In genomic region chr19:36001512-36001911, GRCm38 (mm10) we compare ENCODE assay signal across 12 mouse cellular contexts. TPM values are rescaled to one million over a fixed set of nuclear protein-coding genes. Genes with fewer than 3 reads are reported as not detected.
A peak's percentile ranks its signal among the peaks of the same experiment; 100 is the strongest.
DNase-seq lines count a peak whose midpoint lies in the region; ATAC-seq and TF ChIP-seq lines count a peak whose summit lies in the region.
"Had no signal": no experiment of that assay in that cellular context is flagged by ENCODE, and none has a peak within 500 bp of the region (broad histone marks: within the 10 kb centered on the region; RNA-seq: fewer than 3 reads in every experiment).

No protein-coding gene starts in this region.

- no peak overlapping the region for H3K4me3 ChIP-seq in liver, postnatal 0 days (ENCODE audit: low read depth, low read length)
- H3K4me3 ChIP-seq in hindbrain, embryonic 13.5 days, result no peak overlapping the region
- H3K4me3 ChIP-seq in stomach, postnatal 0 days (ENCODE audit: low read depth, low read length), result no peak overlapping the region

- H3K4me2 ChIP-seq in liver, postnatal 0 days (ENCODE audit: low read depth, low read length), result no peak overlapping the region
- H3K4me2 ChIP-seq in hindbrain, embryonic 13.5 days, result no peak overlapping the region
- no peak overlapping the region for H3K4me2 ChIP-seq in stomach, postnatal 0 days (replicated peaks; ENCODE audit: low read depth)

- no peaks in the 10 kb centered on the region for H3K9me3 ChIP-seq in liver, postnatal 0 days (ENCODE audit: low read length)
- H3K9me3 ChIP-seq in hindbrain, embryonic 13.5 days, result no peaks in the 10 kb centered on the region
- no peaks in the 10 kb centered on the region for H3K9me3 ChIP-seq in stomach, postnatal 0 days (ENCODE audit: control insufficient read depth, low read length)

- ATAC-seq in liver, postnatal 0 days, result no peak
- peak; percentile 55 for ATAC-seq in hindbrain, embryonic 13.5 days (ENCODE audit: low FRiP score)
- no peak for ATAC-seq in stomach, postnatal 0 days (ENCODE audit: low FRiP score, low TSS enrichment)

- no peaks in the 10 kb centered on the region for H3K36me3 ChIP-seq in liver, postnatal 0 days (replicated peaks; ENCODE audit: insufficient read depth, low read length)
- H3K36me3 ChIP-seq in hindbrain, embryonic 13.5 days, result no peaks in the 10 kb centered on the region
- H3K36me3 ChIP-seq in stomach, postnatal 0 days (ENCODE audit: control insufficient read depth, insufficient read depth, low read length), result no peaks in the 10 kb centered on the region

- 48% methylated on average over 1 of the region's 1 CpGs for WGBS in liver, postnatal 0 days (ENCODE audit: insufficient replicate concordance)
- 41% methylated on average over 1 of the region's 1 CpGs for WGBS in hindbrain, embryonic 13.5 days
- 38% methylated on average over 1 of the region's 1 CpGs for WGBS in stomach, postnatal 0 days

- no peaks in the 10 kb centered on the region for H3K27me3 ChIP-seq in liver, postnatal 0 days (ENCODE audit: insufficient read depth, low read length)
- no peaks in the 10 kb centered on the region for H3K27me3 ChIP-seq in hindbrain, embryonic 13.5 days
- H3K27me3 ChIP-seq in stomach, postnatal 0 days (ENCODE audit: control insufficient read depth, insufficient read depth, low read length), result no peaks in the 10 kb centered on the region

- no peaks in the 10 kb centered on the region for H3K4me1 ChIP-seq in liver, postnatal 0 days (ENCODE audit: insufficient read depth)
- H3K4me1 ChIP-seq in hindbrain, embryonic 13.5 days (replicated peaks), result peaks cover 19% of the 10 kb centered on the region
- no peaks in the 10 kb centered on the region for H3K4me1 ChIP-seq in stomach, postnatal 0 days (replicated peaks; ENCODE audit: control insufficient read depth, insufficient read depth)

- no peak overlapping the region for H3K27ac ChIP-seq in liver, postnatal 0 days (ENCODE audit: low read depth)
- H3K27ac ChIP-seq in hindbrain, embryonic 13.5 days, result no peak overlapping the region
- H3K27ac ChIP-seq in stomach, postnatal 0 days (replicated peaks), result no peak overlapping the region
- H3K27ac ChIP-seq: macrophage had no signal

- no peak for TF ChIP-seq POLR2A in brain, embryonic 14.5 days (IDR thresholded peaks at IDR 0.05; ENCODE audit: borderline replicate concordance, extremely low read depth, insufficient read depth, insufficient read length, poor library complexity, severe bottlenecking)

- no peak overlapping the region for H3K9ac ChIP-seq in liver, postnatal 0 days (replicated peaks)
- no peak overlapping the region for H3K9ac ChIP-seq in hindbrain, embryonic 13.5 days
- no peak overlapping the region for H3K9ac ChIP-seq in stomach, postnatal 0 days (ENCODE audit: low read length)

- no peak for TF ChIP-seq EP300 in liver, postnatal 0 days (IDR thresholded peaks at IDR 0.05; ENCODE audit: low read depth)
- no peak for TF ChIP-seq EP300 in stomach, postnatal 0 days (optimal IDR thresholded peaks at IDR 0.05)

- peak; percentile 35 for TF ChIP-seq CTCF in liver, postnatal 0 days (IDR thresholded peaks at IDR 0.05; ENCODE audit: low read depth)
- TF ChIP-seq CTCF in brain, embryonic 14.5 days (IDR thresholded peaks at IDR 0.05; ENCODE audit: borderline replicate concordance, extremely low read depth, insufficient read depth, insufficient read length), result peak; percentile 57; the same call in 1 of the 2 replicates
- TF ChIP-seq CTCF in stomach, postnatal 0 days (IDR thresholded peaks at IDR 0.05; ENCODE audit: low read depth), result peak; percentile 43

- DNase-seq in liver, postnatal 0 days, result no peak
- DNase-seq in liver, result no peak
- peak; percentile 46 for DNase-seq in brain, embryonic 14.5 days (ENCODE audit: low read depth)
- no peak for DNase-seq in stomach, postnatal 0 days (ENCODE audit: low spot score)
- DNase-seq in right cerebral cortex, postnatal 14 days, result no peak
- no peak for DNase-seq in urinary bladder, adult 2 months (ENCODE audit: low spot score)
- DNase-seq: cerebellum, adult 9-10 months; left cerebral cortex, postnatal 4 days; right cerebral cortex, adult 18-20 months; thymus, postnatal 25 days had no signal

RNA-seq across cellular contexts. Expression of gene Htr7, which starts 55.8 kb away (rescaled TPM):
- polyA plus RNA-seq in liver, postnatal 0 days (2015; fragmentation: Nextera tagmentation; extraction: Ambion mirVana), result 0.06 TPM in 1 of 2 replicates, not detected in the other
- 4.0 and 6.4 TPM in 2 replicates for polyA plus RNA-seq in brain, embryonic 14.5 days (2012; rRNA removed)
- 8.3 and 8.8 TPM in 2 replicates for polyA plus RNA-seq in hindbrain, embryonic 13.5 days (2015; fragmentation: Nextera tagmentation; extraction: Ambion mirVana)
- 0.02 and 0.06 TPM in 2 replicates for polyA plus RNA-seq in stomach, postnatal 0 days (2015; fragmentation: Nextera tagmentation; extraction: Ambion mirVana)
- polyA plus RNA-seq in urinary bladder, adult 2 months (2012; rRNA removed), result 0.09 and 0.17 TPM in 2 replicates
